Mouse (Mus musculus) liver, adult (tissue): Measurements from ENCODE around the gene Ranbp3l.

Experiments
- GATA4 ChIP-seq: IDR thresholded peaks from 2 replicates; pipeline ENCODE4 v1.6.1; 2014; ENCODE audit warnings: mild to moderate bottlenecking, low read length; ENCODE audit not compliant: insufficient replicate concordance

The Ranbp3l gene

DNA sequence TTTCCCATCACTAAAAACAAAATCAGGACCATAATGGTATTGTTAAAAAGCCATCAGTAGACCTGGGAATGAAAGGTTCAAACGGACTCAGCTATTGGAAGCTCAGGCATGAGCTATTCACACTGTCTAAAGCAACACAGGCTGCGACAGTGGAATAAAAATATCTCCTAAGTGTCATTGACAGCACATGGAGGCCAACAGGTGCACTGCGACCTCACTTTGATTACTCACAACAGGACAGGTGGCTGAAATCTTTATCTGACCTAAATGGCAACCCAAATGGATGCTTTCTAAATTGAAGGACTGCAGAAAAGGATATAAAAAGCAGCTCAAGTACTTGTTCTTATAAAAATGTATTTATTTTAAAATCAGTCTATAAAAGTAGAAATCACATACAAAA lies 143.9 kb downstream of the Ranbp3l start:
- TF ChIP-seq GATA4: no peak

DNA sequence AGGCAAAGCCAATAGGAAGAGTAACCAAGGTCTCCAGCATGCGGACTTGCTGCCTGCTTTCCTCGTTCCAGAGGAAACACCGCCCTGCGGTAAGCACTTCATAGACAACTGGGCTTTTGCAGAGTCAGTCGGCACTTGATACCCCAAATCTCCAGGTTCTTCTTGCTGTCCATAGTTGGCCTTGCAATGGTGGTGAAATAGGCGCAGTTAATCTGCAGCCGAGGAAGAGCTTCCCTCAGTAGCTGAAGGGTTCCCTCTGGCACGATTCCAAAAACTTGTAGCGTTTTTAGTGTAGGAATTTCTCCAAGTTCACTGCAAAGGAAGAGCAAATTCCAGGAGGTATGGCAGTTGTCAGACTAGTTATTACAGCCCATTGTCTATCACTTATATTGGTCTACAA lies 145.8 kb downstream of the Ranbp3l start:
- TF ChIP-seq GATA4: no peak

DNA sequence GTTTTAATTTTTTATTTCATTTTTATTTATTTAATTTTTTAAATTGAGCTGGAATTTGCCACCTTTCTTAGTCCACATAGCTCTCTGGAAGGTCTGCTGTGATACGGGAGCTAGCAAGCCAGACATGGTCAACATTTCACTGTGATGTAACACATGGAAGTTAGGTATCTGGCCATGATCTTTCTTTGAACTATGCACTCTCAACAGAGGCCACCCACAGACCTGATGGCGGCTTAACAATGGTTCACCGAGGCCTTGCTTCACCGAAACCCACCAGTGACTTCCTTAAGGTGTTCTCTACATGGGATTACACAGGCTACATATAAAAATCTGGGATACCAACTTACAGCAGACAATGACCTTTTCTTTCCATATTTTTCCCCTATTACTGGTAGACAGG lies 146.4 kb downstream of the Ranbp3l start:
- TF ChIP-seq GATA4: peak; percentile 54; the same call in 1 of the 2 replicates

DNA sequence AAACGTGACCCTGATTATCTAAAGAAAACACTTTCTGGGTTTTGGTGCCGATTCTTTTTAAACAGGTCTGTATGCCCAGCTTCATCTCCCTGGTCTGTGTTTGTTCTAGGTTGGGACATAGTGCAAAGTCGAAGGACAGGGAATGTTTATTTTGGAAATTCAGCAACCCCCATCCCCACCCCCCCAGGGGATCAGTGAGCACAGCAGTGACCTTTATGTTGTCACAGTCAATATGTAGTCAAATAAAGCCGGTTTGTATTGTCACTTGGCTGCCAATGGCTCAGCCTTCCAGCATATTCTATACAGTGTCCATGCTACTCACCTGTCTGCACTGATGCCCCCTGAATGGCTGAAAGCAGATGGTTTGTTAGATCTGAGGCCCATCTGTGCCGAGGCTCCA lies 146.8 kb downstream of the Ranbp3l start:
- TF ChIP-seq GATA4: no peak
